Mouse (Mus musculus): ENCODE measurements around the gene Cryge. TPM values are rescaled to one million over a fixed set of nuclear protein-coding genes. Genes with fewer than 3 reads are reported as not detected.

The Cryge gene
- polyA plus RNA-seq, 1 experiment from 2014 or later: not detected

GRCm38 (mm10) chr1:65064201-65064600 lies 13.3 kb upstream of the Cryge start:
- no peak overlapping the region for H3K9ac ChIP-seq (ENCODE audit: low read length)
- H3K27ac ChIP-seq (replicated peaks; ENCODE audit: low read depth, low read length): no peak overlapping the region
- ATAC-seq (ENCODE audit: insufficient number of reproducible peaks, low FRiP score, low TSS enrichment, low read depth) (no peak), DNase-seq (ENCODE audit: low spot score) (no peak)
- no peaks in the 10 kb centered on the region for H3K9me3 ChIP-seq (ENCODE audit: control insufficient read depth, low read length)
- H3K4me1 ChIP-seq (ENCODE audit: control insufficient read depth, insufficient read depth, low read length): no peaks in the 10 kb centered on the region
- no peak overlapping the region for H3K4me2 ChIP-seq (ENCODE audit: low read depth, severe bottlenecking)
- no peaks in the 10 kb centered on the region for H3K36me3 ChIP-seq (ENCODE audit: control insufficient read depth, insufficient read depth, low read length)
- WGBS: 90% methylated on average over 15 of the region's 15 CpGs
- H3K27me3 ChIP-seq (ENCODE audit: control insufficient read depth, insufficient read depth, low read length): no peaks in the 10 kb centered on the region
- no peak overlapping the region for H3K4me3 ChIP-seq (ENCODE audit: low read depth, low read length)

GRCm38 (mm10) chr1:65063352-65063751 lies 12.4 kb upstream of the Cryge start, which contains the start of gene Crygd:
Gene Crygd, minus strand, starts transcription at chr1:65063452.
- H3K27ac ChIP-seq (replicated peaks; ENCODE audit: low read depth, low read length): no peak within 1 kb of the TSS
- H3K9me3 ChIP-seq (ENCODE audit: control insufficient read depth, low read length): no peaks in the 10 kb centered on the region
- no peak within 1 kb of the TSS for H3K9ac ChIP-seq (ENCODE audit: low read length)
- H3K4me1 ChIP-seq (ENCODE audit: control insufficient read depth, insufficient read depth, low read length): no peaks in the 10 kb centered on the region
- DNase-seq (ENCODE audit: low spot score) (no peak), ATAC-seq (ENCODE audit: insufficient number of reproducible peaks, low FRiP score, low TSS enrichment, low read depth) (no peak)
- WGBS: 90% methylated on average over 8 of the region's 8 CpGs
- no peak within 1 kb of the TSS for H3K4me2 ChIP-seq (ENCODE audit: low read depth, severe bottlenecking)
- no peaks in the 10 kb centered on the region for H3K27me3 ChIP-seq (ENCODE audit: control insufficient read depth, insufficient read depth, low read length)
- no peak within 1 kb of the TSS for H3K4me3 ChIP-seq (ENCODE audit: low read depth, low read length)
- no peaks in the 10 kb centered on the region for H3K36me3 ChIP-seq (ENCODE audit: control insufficient read depth, insufficient read depth, low read length)

- H3K36me3 ChIP-seq (ENCODE audit: control insufficient read depth, insufficient read depth, low read length): no peaks in the 10 kb centered on the region
- H3K4me3 ChIP-seq (ENCODE audit: low read depth, low read length): no peak overlapping the region
- no peak overlapping the region for H3K9ac ChIP-seq (ENCODE audit: low read length)
- no peak overlapping the region for H3K4me2 ChIP-seq (ENCODE audit: low read depth, severe bottlenecking)
- H3K4me1 ChIP-seq (ENCODE audit: control insufficient read depth, insufficient read depth, low read length): no peaks in the 10 kb centered on the region
- H3K27me3 ChIP-seq (ENCODE audit: control insufficient read depth, insufficient read depth, low read length): no peaks in the 10 kb centered on the region
- DNase-seq (ENCODE audit: low spot score) (no peak), ATAC-seq (ENCODE audit: insufficient number of reproducible peaks, low FRiP score, low TSS enrichment, low read depth) (no peak)
- H3K9me3 ChIP-seq (ENCODE audit: control insufficient read depth, low read length): no peaks in the 10 kb centered on the region
- 35% methylated on average over 2 of the region's 2 CpGs for WGBS
- H3K27ac ChIP-seq (replicated peaks; ENCODE audit: low read depth, low read length): no peak overlapping the region
Observed at GRCm38 (mm10) chr1:65052140-65052539, 1.2 kb upstream of the Cryge start.

GRCm38 (mm10) chr1:65051696-65052095 lies 747 bp upstream of the Cryge start:
- no peak overlapping the region for H3K4me2 ChIP-seq (ENCODE audit: low read depth, severe bottlenecking)

GRCm38 (mm10) chr1:65048781-65049180 lies 2.2 kb downstream of the Cryge start:
- ATAC-seq (ENCODE audit: insufficient number of reproducible peaks, low FRiP score, low TSS enrichment, low read depth): no peak
- 67% methylated on average over 12 of the region's 12 CpGs for WGBS

More at GRCm38 (mm10) chr1:65051696-65052095, 747 bp upstream of the Cryge start:
- no peaks in the 10 kb centered on the region for H3K4me1 ChIP-seq (ENCODE audit: control insufficient read depth, insufficient read depth, low read length)
- no peak for ATAC-seq (ENCODE audit: insufficient number of reproducible peaks, low FRiP score, low TSS enrichment, low read depth)
- no peak overlapping the region for H3K27ac ChIP-seq (replicated peaks; ENCODE audit: low read depth, low read length)
- no peaks in the 10 kb centered on the region for H3K36me3 ChIP-seq (ENCODE audit: control insufficient read depth, insufficient read depth, low read length)
- 59% methylated on average over 7 of the region's 7 CpGs for WGBS
- DNase-seq (ENCODE audit: low spot score): no peak
- H3K9me3 ChIP-seq (ENCODE audit: control insufficient read depth, low read length): no peaks in the 10 kb centered on the region
- no peaks in the 10 kb centered on the region for H3K27me3 ChIP-seq (ENCODE audit: control insufficient read depth, insufficient read depth, low read length)
- no peak overlapping the region for H3K4me3 ChIP-seq (ENCODE audit: low read depth, low read length)
- H3K9ac ChIP-seq (ENCODE audit: low read length): no peak overlapping the region

GRCm38 (mm10) chr1:65046401-65047109 lies 4.4 kb downstream of the Cryge start:
- DNase-seq (ENCODE audit: low spot score) (no peak), ATAC-seq (ENCODE audit: insufficient number of reproducible peaks, low FRiP score, low TSS enrichment, low read depth) (no peak)
- Histone ChIP-seq H3K4me3 (ENCODE audit: low read depth, low read length) (no peak overlapping the region), H3K4me2 (ENCODE audit: low read depth, severe bottlenecking) (no peak overlapping the region), H3K4me1 (ENCODE audit: control insufficient read depth, insufficient read depth, low read length) (no peaks in the 10 kb centered on the region), H3K36me3 (ENCODE audit: control insufficient read depth, insufficient read depth, low read length) (no peaks in the 10 kb centered on the region), H3K27me3 (ENCODE audit: control insufficient read depth, insufficient read depth, low read length) (no peaks in the 10 kb centered on the region), H3K9me3 (ENCODE audit: control insufficient read depth, low read length) (no peaks in the 10 kb centered on the region), H3K27ac (replicated peaks; ENCODE audit: low read depth, low read length) (no peak overlapping the region), H3K9ac (ENCODE audit: low read length) (no peak overlapping the region)
- WGBS: 37% methylated on average over 8 of the region's 8 CpGs

More at GRCm38 (mm10) chr1:65048781-65049180, 2.2 kb downstream of the Cryge start:
- Histone ChIP-seq H3K27me3 (ENCODE audit: control insufficient read depth, insufficient read depth, low read length) (no peaks in the 10 kb centered on the region), H3K9ac (ENCODE audit: low read length) (no peak overlapping the region), H3K27ac (replicated peaks; ENCODE audit: low read depth, low read length) (no peak overlapping the region), H3K4me1 (ENCODE audit: control insufficient read depth, insufficient read depth, low read length) (no peaks in the 10 kb centered on the region), H3K4me3 (ENCODE audit: low read depth, low read length) (no peak overlapping the region), H3K36me3 (ENCODE audit: control insufficient read depth, insufficient read depth, low read length) (no peaks in the 10 kb centered on the region), H3K4me2 (ENCODE audit: low read depth, severe bottlenecking) (no peak overlapping the region), H3K9me3 (ENCODE audit: control insufficient read depth, low read length) (no peaks in the 10 kb centered on the region)
- DNase-seq (ENCODE audit: low spot score): peak; percentile 24

GRCm38 (mm10) chr1:65043433-65043832 lies 7.5 kb downstream of the Cryge start:
- no peak for DNase-seq (ENCODE audit: low spot score)
- no peak for ATAC-seq (ENCODE audit: insufficient number of reproducible peaks, low FRiP score, low TSS enrichment, low read depth)

GRCm38 (mm10) chr1:65041837-65042236 lies 9.1 kb downstream of the Cryge start:
- Histone ChIP-seq H3K4me1 (ENCODE audit: control insufficient read depth, insufficient read depth, low read length) (no peaks in the 10 kb centered on the region), H3K27ac (replicated peaks; ENCODE audit: low read depth, low read length) (no peak overlapping the region), H3K27me3 (ENCODE audit: control insufficient read depth, insufficient read depth, low read length) (no peaks in the 10 kb centered on the region), H3K9ac (ENCODE audit: low read length) (no peak overlapping the region), H3K4me2 (ENCODE audit: low read depth, severe bottlenecking) (no peak overlapping the region), H3K9me3 (ENCODE audit: control insufficient read depth, low read length) (no peaks in the 10 kb centered on the region), H3K4me3 (ENCODE audit: low read depth, low read length) (no peak overlapping the region), H3K36me3 (ENCODE audit: control insufficient read depth, insufficient read depth, low read length) (no peaks in the 10 kb centered on the region)
- ATAC-seq (ENCODE audit: insufficient number of reproducible peaks, low FRiP score, low TSS enrichment, low read depth): no peak
- 93% methylated on average over 3 of the region's 3 CpGs for WGBS
- DNase-seq (ENCODE audit: low spot score): no peak

More at GRCm38 (mm10) chr1:65043433-65043832, 7.5 kb downstream of the Cryge start:
- Histone ChIP-seq H3K4me1 (ENCODE audit: control insufficient read depth, insufficient read depth, low read length) (no peaks in the 10 kb centered on the region), H3K27me3 (ENCODE audit: control insufficient read depth, insufficient read depth, low read length) (no peaks in the 10 kb centered on the region), H3K9me3 (ENCODE audit: control insufficient read depth, low read length) (no peaks in the 10 kb centered on the region), H3K4me2 (ENCODE audit: low read depth, severe bottlenecking) (no peak overlapping the region), H3K4me3 (ENCODE audit: low read depth, low read length) (no peak overlapping the region), H3K9ac (ENCODE audit: low read length) (no peak overlapping the region), H3K27ac (replicated peaks; ENCODE audit: low read depth, low read length) (no peak overlapping the region), H3K36me3 (ENCODE audit: control insufficient read depth, insufficient read depth, low read length) (no peaks in the 10 kb centered on the region)
- WGBS: 82% methylated on average over 2 of the region's 2 CpGs

GRCm38 (mm10) chr1:65040806-65041205 lies 10.1 kb downstream of the Cryge start:
- Histone ChIP-seq H3K4me1 (ENCODE audit: control insufficient read depth, insufficient read depth, low read length) (no peaks in the 10 kb centered on the region), H3K4me2 (ENCODE audit: low read depth, severe bottlenecking) (no peak overlapping the region), H3K4me3 (ENCODE audit: low read depth, low read length) (no peak overlapping the region), H3K9me3 (ENCODE audit: control insufficient read depth, low read length) (no peaks in the 10 kb centered on the region), H3K27ac (replicated peaks; ENCODE audit: low read depth, low read length) (no peak overlapping the region), H3K27me3 (ENCODE audit: control insufficient read depth, insufficient read depth, low read length) (no peaks in the 10 kb centered on the region), H3K9ac (ENCODE audit: low read length) (no peak overlapping the region), H3K36me3 (ENCODE audit: control insufficient read depth, insufficient read depth, low read length) (no peaks in the 10 kb centered on the region)
- DNase-seq (ENCODE audit: low spot score) (no peak), ATAC-seq (ENCODE audit: insufficient number of reproducible peaks, low FRiP score, low TSS enrichment, low read depth) (no peak)
- 87% methylated on average over 6 of the region's 6 CpGs for WGBS

All from limb, embryonic 11.5 days (tissue).